Mouse (Mus musculus) hindbrain, embryonic 11.5 days (tissue): ENCODE measurements around the gene Hrh3. TPM values are rescaled to one million over a fixed set of nuclear protein-coding genes. Genes with fewer than 3 reads are reported as not detected.

Source experiments
- ATAC-seq: fragments of 200-750 bp; cut with Nextera tagmentation; 2 replicates; pipeline ENCODE4 v1.8.0; 2017; ENCODE audit warnings: mild to moderate bottlenecking, moderate TSS enrichment, moderate library complexity; ENCODE audit not compliant: low FRiP score
- DNase-seq: peaks from one replicate; pipeline ENCODE4 v3.0.0-alpha.2; 2015; ENCODE audit warnings: low spot score
- H3K27ac ChIP-seq: fragments of 300-500 bp; sonication (generic); 2 replicates; pipeline ENCODE4 v1.5.1; 2014; ENCODE audit warnings: mild to moderate bottlenecking, low read depth, low read length
- H3K27me3 ChIP-seq: fragments of 300-500 bp; sonication (generic); 2 replicates; pipeline ENCODE4 v1.6.1; 2014; ENCODE audit warnings: mild to moderate bottlenecking, low read length, moderate library complexity, mixed read lengths; ENCODE audit not compliant: control insufficient read depth, insufficient read depth
- H3K36me3 ChIP-seq: fragments of 300-500 bp; sonication (generic); 2 replicates; pipeline ENCODE4 v1.6.1; 2014; ENCODE audit warnings: mild to moderate bottlenecking, low read length, moderate library complexity, mixed read lengths; ENCODE audit not compliant: control insufficient read depth, insufficient read depth
- H3K4me1 ChIP-seq: fragments of 300-500 bp; sonication (generic); replicated peaks from 2 replicates; pipeline ENCODE4 v1.6.1; 2014; ENCODE audit warnings: low read length, mixed read lengths; ENCODE audit not compliant: control insufficient read depth, insufficient read depth
- H3K4me2 ChIP-seq: fragments of 300-500 bp; sonication (generic); replicated peaks from 2 replicates; pipeline ENCODE4 v1.6.1; 2014; ENCODE audit warnings: mild to moderate bottlenecking, low read depth, low read length
- H3K4me3 ChIP-seq: fragments of 300-500 bp; sonication (generic); 2 replicates; pipeline ENCODE4 v1.5.1; 2014; ENCODE audit warnings: low read depth, low read length
- H3K9ac ChIP-seq: fragments of 300-500 bp; sonication (generic); 2 replicates; pipeline ENCODE4 v1.6.1; 2014; ENCODE audit warnings: low read depth, low read length
- H3K9me3 ChIP-seq: fragments of 300-500 bp; sonication (generic); 2 replicates; pipeline ENCODE4 v1.6.1; 2016; ENCODE audit warnings: low read length; ENCODE audit not compliant: control insufficient read depth
- WGBS: fragments of 180-500 bp; shearing (Covaris S2); extraction: QIAGEN DNeasy Blood & Tissue Kit; methylation state at CpG from one replicate; pipeline ENCODE4 v1.1.7; 2014; 5-methylcytosine and 5-hydroxymethylcytosine counted together
- polyA plus RNA-seq: library from polyadenylated mRNA; unstranded; fragments of >200 nt; fragmentation: Nextera tagmentation; extraction: Ambion mirVana; gene quantifications from 2 replicates; pipeline ENCODE4 v1.2.1, GENCODE M21; 2014

Hrh3 gene
- polyA plus RNA-seq, result 2.6 and 2.7 TPM in 2 replicates

DNA sequence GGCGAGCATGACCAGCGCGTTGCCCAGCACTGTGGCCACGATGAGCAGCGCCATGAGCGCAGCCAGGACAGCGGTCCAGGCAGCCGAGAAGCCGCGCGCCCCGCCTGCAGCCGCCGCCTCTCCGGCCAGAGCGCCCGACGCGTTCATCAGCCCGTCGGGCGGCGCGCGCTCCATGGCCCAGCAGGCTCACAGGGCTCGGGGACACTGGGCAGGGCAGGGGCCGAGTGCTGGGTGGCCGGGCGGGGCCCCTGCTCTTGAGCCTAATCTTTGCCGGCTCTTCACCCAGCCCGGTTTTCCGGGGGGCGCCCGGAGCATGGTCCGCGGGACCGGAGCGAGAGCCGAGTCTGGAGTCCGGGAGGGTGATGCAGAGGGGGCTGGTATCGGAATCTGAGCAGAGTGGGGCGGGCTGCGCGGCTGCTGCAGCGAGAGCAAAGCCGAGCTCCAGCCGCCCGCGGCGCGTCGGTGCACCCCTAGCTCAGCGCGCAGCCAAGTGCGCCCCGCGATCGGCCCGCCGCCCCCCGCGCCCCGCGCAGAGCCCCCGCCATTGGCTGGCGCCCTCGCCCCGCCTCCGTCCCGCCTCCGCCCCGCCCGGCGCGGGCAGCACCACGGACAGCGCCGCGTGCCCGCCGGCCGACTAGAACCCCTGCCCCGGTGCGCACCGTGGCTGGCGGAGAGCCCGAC, at the start of gene Hrh3:
Hrh3 (minus strand) TSS at position 511 of the 681 bp plus-strand sequence.
- peaks cover 45% of the 10 kb centered on the region for H3K27me3 ChIP-seq
- ATAC-seq, result peak; percentile 76
- peak within 1 kb of the TSS; percentile 96 for H3K4me2 ChIP-seq
- peak within 1 kb of the TSS; percentile 54 for H3K4me3 ChIP-seq
- H3K27ac ChIP-seq, result 0 out of 2 replicates have a peak within 1 kb of the TSS, but pooled peaks have one; percentile 7
- peaks cover 17% of the 10 kb centered on the region for H3K4me1 ChIP-seq
- peak; percentile 83 for DNase-seq
- no peaks in the 10 kb centered on the region for H3K36me3 ChIP-seq
- WGBS, result under 1% methylated on average over 37 of the region's 87 CpGs
- peak within 1 kb of the TSS; percentile 68 for H3K9ac ChIP-seq
- no peaks in the 10 kb centered on the region for H3K9me3 ChIP-seq

DNA sequence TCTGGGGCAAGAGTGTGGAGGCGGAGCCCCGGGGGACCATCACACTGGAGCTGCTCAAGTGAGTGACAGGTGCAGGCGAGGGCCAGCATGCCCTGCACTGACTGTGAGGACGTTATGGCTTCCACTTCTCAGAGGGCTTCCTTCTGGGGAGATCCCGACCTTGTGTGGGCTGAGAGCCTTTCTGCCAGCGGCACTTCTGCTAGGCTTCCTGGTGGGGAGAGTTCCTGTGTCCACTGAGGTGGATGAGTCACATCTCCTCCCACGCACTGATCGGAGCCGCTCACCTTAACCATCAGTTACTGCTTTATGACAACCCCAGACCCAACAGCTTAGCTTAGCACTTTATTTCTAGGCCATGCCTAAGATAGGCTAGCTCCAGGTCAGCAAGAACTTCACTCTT, 44.3 kb upstream of the Hrh3 start:
- DNase-seq, result no peak
- 91% methylated on average over 9 of the region's 9 CpGs for WGBS
- H3K4me2 ChIP-seq, result no peak overlapping the region
- no peaks in the 10 kb centered on the region for H3K27me3 ChIP-seq
- no peaks in the 10 kb centered on the region for H3K9me3 ChIP-seq
- no peaks in the 10 kb centered on the region for H3K4me1 ChIP-seq
- H3K27ac ChIP-seq, result no peak overlapping the region
- ATAC-seq, result no peak
- H3K9ac ChIP-seq, result no peak overlapping the region
- no peak overlapping the region for H3K4me3 ChIP-seq
- H3K36me3 ChIP-seq, result 0 out of 2 replicates have a peak, but pooled peaks cover 4% of the 10 kb centered on the region

DNA sequence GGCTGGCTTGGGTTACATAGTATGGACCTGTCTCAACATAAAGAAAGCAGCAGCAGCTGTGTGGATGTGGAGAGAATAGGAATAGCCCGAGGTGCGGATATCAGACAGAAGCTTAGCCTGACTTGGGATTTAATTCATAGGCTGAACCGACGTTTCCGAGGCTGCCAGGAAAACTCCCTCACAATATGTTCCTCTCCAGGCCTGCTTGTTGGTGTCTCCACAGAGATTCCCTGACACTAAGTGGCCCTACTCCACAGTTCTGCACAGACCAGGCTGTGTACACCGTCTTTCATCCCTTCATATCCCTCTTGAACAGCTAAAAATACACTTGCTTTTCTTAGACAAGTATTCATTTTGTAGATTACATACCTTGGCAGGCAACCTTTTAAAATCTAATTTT, 43.1 kb upstream of the Hrh3 start:
- ATAC-seq, result no peak
- no peaks in the 10 kb centered on the region for H3K4me1 ChIP-seq

DNA sequence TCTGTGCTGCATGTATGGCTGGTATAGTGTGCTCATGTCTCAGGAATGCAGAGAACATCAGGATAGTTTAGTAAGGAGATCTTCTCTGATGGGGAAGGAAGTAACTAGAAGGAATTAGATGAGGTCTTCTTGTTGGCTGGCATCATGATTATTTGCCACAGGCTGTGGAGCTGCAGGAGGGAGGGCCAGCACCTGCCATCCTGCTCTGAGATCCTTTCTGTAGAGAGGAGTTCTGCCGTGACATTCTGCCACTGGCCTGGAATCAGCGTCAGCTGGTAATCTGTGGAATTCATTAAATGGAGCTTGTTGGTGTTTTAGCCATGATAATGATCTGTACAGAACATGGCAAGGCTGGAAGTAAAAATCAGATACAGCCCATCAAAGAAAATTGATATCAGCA, 41.8 kb upstream of the Hrh3 start:
- Histone ChIP-seq H3K4me3 (no peak overlapping the region), H3K27me3 (no peaks in the 10 kb centered on the region), H3K9ac (no peak overlapping the region), H3K27ac (no peak overlapping the region), H3K4me2 (no peak overlapping the region), H3K36me3 (0 out of 2 replicates have a peak, but pooled peaks cover 4% of the 10 kb centered on the region), H3K9me3 (no peaks in the 10 kb centered on the region), H3K4me1 (no peaks in the 10 kb centered on the region)
- ATAC-seq, result no peak
- no peak for DNase-seq
- 85% methylated on average over 2 of the region's 2 CpGs for WGBS

More for the DNA sequence above, 43.1 kb upstream of the Hrh3 start:
- Histone ChIP-seq H3K36me3 (0 out of 2 replicates have a peak, but pooled peaks cover 4% of the 10 kb centered on the region), H3K27ac (no peak overlapping the region), H3K27me3 (no peaks in the 10 kb centered on the region), H3K9ac (no peak overlapping the region), H3K4me2 (no peak overlapping the region), H3K9me3 (no peaks in the 10 kb centered on the region), H3K4me3 (no peak overlapping the region)
- DNase-seq, result no peak
- 91% methylated on average over 6 of the region's 6 CpGs for whole genome bisulfite sequencing

DNA sequence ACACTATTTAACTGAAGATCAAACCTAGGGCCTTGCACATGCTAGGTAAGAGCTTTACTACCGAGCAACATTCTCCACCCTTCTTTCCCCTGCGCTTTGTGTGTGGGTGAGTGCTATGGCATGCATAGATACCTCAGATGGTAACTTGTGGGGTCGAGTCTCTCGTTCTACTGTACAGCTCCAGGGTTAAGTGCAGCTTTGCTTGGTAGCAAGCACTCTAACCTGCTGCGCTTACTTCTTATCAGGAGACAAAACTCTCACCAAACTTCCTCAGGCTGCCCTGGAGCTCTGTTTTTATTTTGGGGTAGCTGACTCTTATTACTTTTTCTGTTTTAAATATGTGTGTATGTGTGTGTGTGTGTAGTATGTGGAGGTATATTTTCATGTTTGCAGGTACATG, 31.1 kb upstream of the Hrh3 start:
- Histone ChIP-seq H3K36me3 (no peaks in the 10 kb centered on the region), H3K9me3 (no peaks in the 10 kb centered on the region), H3K9ac (no peak overlapping the region), H3K4me2 (no peak overlapping the region), H3K4me1 (no peaks in the 10 kb centered on the region), H3K4me3 (no peak overlapping the region), H3K27ac (no peak overlapping the region), H3K27me3 (no peaks in the 10 kb centered on the region)
- no peak for DNase-seq
- 87% methylated on average over 5 of the region's 5 CpGs for WGBS
- no peak for ATAC-seq

DNA sequence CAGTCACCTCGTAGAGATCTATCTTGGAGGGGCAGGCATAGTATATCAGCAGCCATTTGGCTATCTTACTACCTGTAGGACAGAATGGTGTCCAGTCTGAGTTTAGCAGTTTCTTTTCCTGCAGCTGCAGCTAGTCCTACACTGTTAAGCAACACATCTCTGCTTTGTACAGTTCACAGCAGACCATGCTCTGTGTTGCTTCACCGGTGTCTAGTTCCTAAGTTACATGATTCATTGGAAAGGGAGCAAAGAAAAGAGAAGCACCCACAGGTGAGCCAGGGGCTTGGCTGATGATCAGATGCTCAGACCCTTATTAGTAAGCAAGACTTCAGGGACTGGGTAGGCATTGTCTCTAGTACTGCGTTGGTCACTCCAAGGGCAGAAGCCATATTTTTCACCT, 29.6 kb upstream of the Hrh3 start:
- WGBS, result 83% methylated on average over 3 of the region's 3 CpGs
- ATAC-seq, result no peak
- no peaks in the 10 kb centered on the region for H3K27me3 ChIP-seq
- H3K27ac ChIP-seq, result no peak overlapping the region
- H3K9me3 ChIP-seq, result no peaks in the 10 kb centered on the region
- no peak overlapping the region for H3K4me2 ChIP-seq
- H3K4me3 ChIP-seq, result no peak overlapping the region
- H3K9ac ChIP-seq, result no peak overlapping the region
- H3K36me3 ChIP-seq, result no peaks in the 10 kb centered on the region
- H3K4me1 ChIP-seq, result no peaks in the 10 kb centered on the region
- no peak for DNase-seq

DNA sequence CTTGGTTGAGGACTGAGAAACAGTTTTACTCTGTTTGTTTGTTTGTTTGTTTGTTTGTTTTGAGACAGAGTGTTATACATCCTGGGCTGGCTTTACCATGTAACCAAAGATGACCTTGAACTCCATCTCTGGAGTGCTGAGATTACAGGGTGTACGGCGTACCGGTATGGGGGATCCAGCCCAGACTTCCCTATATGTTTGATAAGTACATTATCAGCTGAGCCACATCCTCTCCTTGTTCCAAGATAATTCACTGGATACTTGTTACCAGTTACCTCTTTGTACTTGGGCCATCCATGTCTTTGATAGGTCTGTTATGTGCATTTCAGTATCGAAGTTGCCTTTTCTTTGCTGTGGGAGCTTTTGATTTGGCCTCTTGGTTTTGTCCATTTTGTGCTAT, 28.9 kb upstream of the Hrh3 start:
- H3K9me3 ChIP-seq, result no peaks in the 10 kb centered on the region
- no peaks in the 10 kb centered on the region for H3K4me1 ChIP-seq
- no peaks in the 10 kb centered on the region for H3K36me3 ChIP-seq
- no peak overlapping the region for H3K27ac ChIP-seq
- no peak overlapping the region for H3K4me3 ChIP-seq
- no peak overlapping the region for H3K9ac ChIP-seq
- H3K4me2 ChIP-seq, result no peak overlapping the region
- ATAC-seq (no peak), DNase-seq (no peak)
- WGBS, result 94% methylated on average over 4 of the region's 4 CpGs
- no peaks in the 10 kb centered on the region for H3K27me3 ChIP-seq

DNA sequence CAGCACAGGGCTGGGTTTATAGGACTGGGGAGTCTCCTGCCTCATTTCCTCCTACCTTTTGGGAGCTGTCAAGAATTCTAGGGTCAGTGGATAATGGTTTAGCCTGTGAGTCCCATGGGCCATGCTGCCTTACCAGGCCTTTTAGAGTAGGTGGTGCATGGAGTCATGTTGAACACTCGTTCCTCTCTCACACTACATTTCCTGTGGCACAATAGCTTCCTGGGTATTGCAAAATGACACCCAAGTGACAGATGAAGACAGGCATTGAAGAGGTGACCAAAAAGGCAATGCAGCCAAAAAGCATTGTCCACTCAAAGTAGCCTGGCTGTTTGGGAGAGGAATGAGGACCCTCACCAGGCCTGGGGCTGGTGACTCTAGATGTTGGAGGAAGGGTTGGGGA, 23.4 kb upstream of the Hrh3 start:
- 58% methylated on average over 1 of the region's 1 CpGs for WGBS
- H3K4me1 ChIP-seq, result peaks cover 4% of the 10 kb centered on the region

DNA sequence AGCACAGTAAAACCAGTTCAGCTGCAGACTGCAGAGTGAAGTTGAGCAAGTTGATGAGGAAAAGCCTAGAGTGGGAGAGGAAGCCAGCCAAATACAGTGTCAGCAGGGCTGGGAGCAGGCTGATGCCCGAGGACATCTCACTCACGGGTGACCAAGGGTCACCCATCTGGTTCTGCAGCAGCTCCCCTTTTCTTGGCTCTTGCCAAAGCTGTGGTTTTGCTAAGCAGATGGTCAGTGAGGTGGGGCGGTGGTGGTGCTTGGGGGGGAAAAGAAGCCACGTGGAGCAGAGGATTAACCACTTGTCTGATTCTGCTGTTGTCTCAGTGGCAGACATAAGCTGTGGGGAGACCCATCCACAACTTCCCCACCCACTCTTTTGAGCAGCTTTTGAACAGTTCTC, 21.9 kb upstream of the Hrh3 start:
- DNase-seq (no peak), ATAC-seq (no peak)
- Histone ChIP-seq H3K4me3 (no peak overlapping the region), H3K4me2 (no peak overlapping the region), H3K27ac (no peak overlapping the region), H3K36me3 (no peaks in the 10 kb centered on the region), H3K4me1 (peaks cover 4% of the 10 kb centered on the region), H3K27me3 (no peaks in the 10 kb centered on the region), H3K9me3 (no peaks in the 10 kb centered on the region), H3K9ac (no peak overlapping the region)
- WGBS, result 30% methylated on average over 4 of the region's 4 CpGs

More for the DNA sequence above, 23.4 kb upstream of the Hrh3 start:
- DNase-seq (no peak), ATAC-seq (no peak)
- Histone ChIP-seq H3K36me3 (no peaks in the 10 kb centered on the region), H3K27ac (no peak overlapping the region), H3K4me3 (no peak overlapping the region), H3K9ac (no peak overlapping the region), H3K4me2 (no peak overlapping the region), H3K27me3 (no peaks in the 10 kb centered on the region), H3K9me3 (no peaks in the 10 kb centered on the region)
